ENCODE assay signal across 40 mouse cellular contexts in the genomic region with DNA sequence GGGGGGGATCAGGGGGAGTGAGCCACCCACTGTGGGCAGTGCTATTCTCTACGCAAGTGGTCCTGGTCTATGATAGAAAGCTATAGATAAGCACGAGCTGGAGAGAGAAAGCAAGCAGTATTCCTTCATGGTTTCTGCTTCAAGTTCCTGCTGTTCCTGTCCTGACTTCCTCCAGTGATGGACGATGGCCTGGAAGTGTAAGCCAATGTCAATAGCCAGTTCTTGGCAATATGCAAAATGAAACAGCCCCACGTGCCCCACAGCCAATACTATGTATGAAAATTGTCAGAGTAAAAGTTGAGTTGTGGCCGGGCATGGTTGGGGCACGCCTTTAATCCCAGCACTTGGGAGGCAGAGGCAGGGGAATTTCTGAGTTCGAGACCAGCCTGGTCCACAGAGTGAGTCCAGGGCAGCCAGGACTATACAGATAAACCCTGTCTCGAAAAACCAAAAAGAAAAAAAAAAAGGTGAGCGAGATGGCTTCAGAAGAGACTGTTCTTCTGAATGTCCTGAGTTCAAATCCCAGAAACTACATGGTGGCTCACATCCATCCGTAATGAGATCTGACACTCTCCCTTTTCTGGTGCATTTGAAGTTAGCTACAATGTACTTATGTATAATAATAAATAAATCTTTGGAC. TPM values are rescaled to one million over a fixed set of nuclear protein-coding genes. Genes with fewer than 3 reads are reported as not detected.
"Had no signal": no experiment of that assay in that cellular context is flagged by ENCODE, and none has a peak within 500 bp of the region (broad histone marks: within the 10 kb centered on the region; RNA-seq: fewer than 3 reads in every experiment).

No protein-coding gene starts in this region.

- H3K27me3 ChIP-seq: limb, embryonic 15.5 days; lung, embryonic 15.5 days; midbrain, embryonic 15.5 days had no signal

- H3K9me3 ChIP-seq: limb, embryonic 10.5 days; limb, embryonic 12.5 days; limb, embryonic 13.5 days; limb, embryonic 15.5 days; liver, embryonic 12.5 days; liver, embryonic 13.5 days; liver, embryonic 15.5 days; lung, embryonic 15.5 days; megakaryocyte, embryonic 14.5 days; midbrain, embryonic 12.5 days; midbrain, embryonic 13.5 days; midbrain, embryonic 15.5 days; neural tube, embryonic 12.5 days; neural tube, embryonic 13.5 days had no signal

- H3K36me3 ChIP-seq: limb, embryonic 10.5 days; limb, embryonic 12.5 days; limb, embryonic 13.5 days; limb, embryonic 15.5 days; liver, embryonic 12.5 days; liver, embryonic 13.5 days; liver, embryonic 15.5 days; lung, embryonic 15.5 days; midbrain, embryonic 12.5 days; midbrain, embryonic 13.5 days; midbrain, embryonic 15.5 days; neural tube, embryonic 12.5 days; neural tube, embryonic 13.5 days had no signal

- ATAC-seq: liver, embryonic 12.5 days; liver, postnatal 0 days; lung, postnatal 0 days; midbrain, embryonic 13.5 days; midbrain, embryonic 15.5 days; midbrain, embryonic 16.5 days had no signal

- H3K9ac ChIP-seq: limb, embryonic 12.5 days; limb, embryonic 13.5 days; limb, embryonic 15.5 days; liver, embryonic 12.5 days; liver, embryonic 13.5 days; liver, embryonic 14.5 days; liver, embryonic 15.5 days; liver, postnatal 0 days; lung, embryonic 14.5 days; lung, embryonic 15.5 days; midbrain, embryonic 12.5 days; midbrain, embryonic 13.5 days; midbrain, embryonic 15.5 days; neural tube, embryonic 12.5 days; neural tube, embryonic 13.5 days had no signal

- H3K4me2 ChIP-seq: limb, embryonic 12.5 days; limb, embryonic 13.5 days; limb, embryonic 15.5 days; liver, embryonic 11.5 days; liver, embryonic 12.5 days; liver, embryonic 13.5 days; liver, embryonic 15.5 days; lung, embryonic 14.5 days; lung, embryonic 15.5 days; midbrain, embryonic 12.5 days; midbrain, embryonic 13.5 days; midbrain, embryonic 15.5 days; neural tube, embryonic 12.5 days; neural tube, embryonic 13.5 days had no signal

- H3K4me3 ChIP-seq: left cerebral cortex, adult 2 months; limb, embryonic 10.5 days; limb, embryonic 12.5 days; limb, embryonic 13.5 days; limb, embryonic 15.5 days; liver, embryonic 12.5 days; liver, embryonic 13.5 days; liver, embryonic 15.5 days; lung, embryonic 15.5 days; megakaryocyte, embryonic 14.5 days; midbrain, embryonic 12.5 days; midbrain, embryonic 13.5 days; midbrain, embryonic 15.5 days; myocyte; neural tube, embryonic 12.5 days; neural tube, embryonic 13.5 days had no signal

- H3K27ac ChIP-seq: left cerebral cortex, adult 2 months; limb, embryonic 10.5 days; limb, embryonic 12.5 days; limb, embryonic 13.5 days; limb, embryonic 15.5 days; liver, embryonic 12.5 days; liver, embryonic 13.5 days; liver, embryonic 14.5 days; liver, embryonic 15.5 days; lung, embryonic 15.5 days; macrophage; midbrain, embryonic 12.5 days; midbrain, embryonic 13.5 days; midbrain, embryonic 15.5 days; neural tube, embryonic 12.5 days; neural tube, embryonic 13.5 days had no signal

- H3K4me1 ChIP-seq: limb, embryonic 12.5 days; lung, embryonic 15.5 days; midbrain, embryonic 12.5 days; midbrain, embryonic 13.5 days; midbrain, embryonic 15.5 days; neural tube, embryonic 12.5 days; neural tube, embryonic 13.5 days had no signal

- DNase-seq: left cerebral cortex, postnatal 4 days; liver, embryonic 13.5 days; liver, postnatal 0 days; lung, adult 18-20 months; lung, adult 2 months; lung, embryonic 14.5 days; lung, postnatal 10 days; lung, postnatal 14 days; lung, postnatal 36 days; lung, postnatal 4 days; midbrain, embryonic 14.5 days had no signal

RNA-seq across cellular contexts. Expression of a gene that starts 57.8 kb away (rescaled TPM):
- total RNA-seq: megakaryocyte progenitor cell, adult 5-6 weeks; megakaryocyte, adult 5-6 weeks; megakaryocyte-erythroid progenitor cell, adult 5-6 weeks; midbrain, postnatal 0 days; monocyte, adult 5-6 weeks had no signal
- polyA plus RNA-seq: limb, embryonic 10.5 days; limb, embryonic 11.5 days; limb, embryonic 12.5 days; limb, embryonic 13.5 days; limb, embryonic 15.5 days; liver, embryonic 11.5 days; liver, embryonic 12.5 days; liver, embryonic 13.5 days; liver, embryonic 14.5 days; liver, embryonic 15.5 days; liver, embryonic 16.5 days; liver, postnatal 0 days; lung, embryonic 14.5 days; lung, embryonic 15.5 days; lung, embryonic 16.5 days; macrophage; midbrain, embryonic 12.5 days; midbrain, embryonic 13.5 days; midbrain, embryonic 14.5 days; myocyte; neural tube, embryonic 11.5 days; neural tube, embryonic 12.5 days; neural tube, embryonic 13.5 days had no signal
